Mouse (Mus musculus): ENCODE results near the gene Fh1.

- TF ChIP-seq POLR2A (IDR thresholded peaks at IDR 0.05; ENCODE audit: extremely low read depth, insufficient read depth, low read length) (no peak), CTCF (IDR thresholded peaks at IDR 0.05; ENCODE audit: extremely low read depth, insufficient read depth, low read length) (no peak)
Observed at GRCm38 (mm10) chr1:175614992-175615391, 10.4 kb downstream of the Fh1 start.
